Mouse (Mus musculus) midbrain, embryonic 13.5 days (tissue): ENCODE data around the gene Mef2a. TPM values are rescaled to one million over a fixed set of nuclear protein-coding genes. Genes with fewer than 3 reads are reported as not detected.

Source experiments
- ATAC-seq: fragments of 200-750 bp; cut with Nextera tagmentation; 2 replicates; pipeline ENCODE4 v1.8.0; 2017; ENCODE audit warnings: mild to moderate bottlenecking, moderate TSS enrichment, moderate library complexity
- H3K27ac ChIP-seq: fragments of 300-500 bp; sonication (generic); 2 replicates; pipeline ENCODE4 v1.5.1; 2015; ENCODE audit warnings: inconsistent platforms, mild to moderate bottlenecking, moderate library complexity
- H3K27me3 ChIP-seq: fragments of 300-500 bp; sonication (generic); 2 replicates; pipeline ENCODE4 v1.6.1; 2015; ENCODE audit warnings: mild to moderate bottlenecking, inconsistent platforms
- H3K36me3 ChIP-seq: fragments of 300-500 bp; sonication (generic); 2 replicates; pipeline ENCODE4 v1.6.1; 2015; ENCODE audit warnings: mild to moderate bottlenecking, inconsistent platforms
- H3K4me1 ChIP-seq: fragments of 300-500 bp; sonication (generic); replicated peaks from 2 replicates; pipeline ENCODE4 v1.6.1; 2015; ENCODE audit warnings: inconsistent platforms
- H3K4me2 ChIP-seq: fragments of 300-500 bp; sonication (generic); replicated peaks from 2 replicates; pipeline ENCODE4 v1.6.1; 2015; ENCODE audit warnings: moderate library complexity, mild to moderate bottlenecking, inconsistent platforms
- H3K4me3 ChIP-seq: fragments of 300-500 bp; sonication (generic); replicated peaks from 2 replicates; pipeline ENCODE4 v1.5.1; 2015; ENCODE audit warnings: mild to moderate bottlenecking, inconsistent platforms
- H3K9ac ChIP-seq: fragments of 300-500 bp; sonication (generic); replicated peaks from 2 replicates; pipeline ENCODE4 v1.6.1; 2015; ENCODE audit warnings: mild to moderate bottlenecking, inconsistent platforms
- H3K9me3 ChIP-seq: fragments of 300-500 bp; sonication (generic); 2 replicates; pipeline ENCODE4 v1.6.1; 2016; ENCODE audit warnings: mild to moderate bottlenecking, inconsistent platforms
- WGBS: fragments of 180-500 bp; shearing (Covaris S2); methylation state at CpG from one replicate; pipeline ENCODE4 v1.1.7; 2015; 5-methylcytosine and 5-hydroxymethylcytosine counted together
- polyA plus RNA-seq: library from polyadenylated mRNA; unstranded; fragments of >200 nt; fragmentation: Nextera tagmentation; extraction: Ambion mirVana; gene quantifications from 2 replicates; pipeline ENCODE4 v1.2.1, GENCODE M21; 2015

The Mef2a gene
- polyA plus RNA-seq, 1 experiment from 2014 or later = 34.0 TPM

DNA sequence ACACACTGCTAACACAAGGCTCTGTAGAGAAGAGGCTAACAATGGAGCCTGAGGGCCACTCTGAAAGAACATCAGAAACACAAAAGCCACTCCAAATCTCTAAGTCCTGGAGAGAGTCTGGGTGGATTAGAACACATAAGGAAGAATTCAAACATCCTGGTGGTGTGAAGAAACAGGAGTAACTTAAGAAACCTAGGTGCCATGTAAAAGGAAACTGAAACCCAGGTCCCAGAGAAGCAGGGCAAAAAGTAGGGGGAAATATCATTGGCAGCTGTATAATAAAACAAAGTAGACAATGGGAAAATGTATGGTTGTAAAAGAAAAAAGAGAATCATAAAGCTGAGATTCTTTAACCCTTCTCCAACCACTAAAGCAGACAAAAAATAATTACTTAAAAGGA lies 12.8 kb downstream of the Mef2a start:
- H3K27ac ChIP-seq = no peak overlapping the region
- no peaks in the 10 kb centered on the region for H3K27me3 ChIP-seq
- H3K9me3 ChIP-seq = peaks cover 6% of the 10 kb centered on the region; the same call in 1 of the 2 replicates
- peaks cover 7% of the 10 kb centered on the region for H3K4me1 ChIP-seq
- H3K9ac ChIP-seq = no peak overlapping the region
- peaks cover 6% of the 10 kb centered on the region; the same call in 1 of the 2 replicates for H3K36me3 ChIP-seq
- H3K4me3 ChIP-seq = no peak overlapping the region
- no peak overlapping the region for H3K4me2 ChIP-seq
- no peak for ATAC-seq

- H3K27me3 ChIP-seq = no peaks in the 10 kb centered on the region
- WGBS = 95% methylated on average over 5 of the region's 5 CpGs
- no peak overlapping the region for H3K9ac ChIP-seq
- peaks cover 6% of the 10 kb centered on the region; the same call in 1 of the 2 replicates for H3K36me3 ChIP-seq
- no peak overlapping the region for H3K4me2 ChIP-seq
- no peak for ATAC-seq
- peaks cover 6% of the 10 kb centered on the region; the same call in 1 of the 2 replicates for H3K9me3 ChIP-seq
- H3K4me1 ChIP-seq = no peaks in the 10 kb centered on the region
- H3K27ac ChIP-seq = no peak overlapping the region
- H3K4me3 ChIP-seq = no peak overlapping the region
Observed at GRCm38 (mm10) chr7:67355870-67356269, 16.8 kb downstream of the Mef2a start.

GRCm38 (mm10) chr7:67353667-67354066 lies 19.0 kb downstream of the Mef2a start:
- Histone ChIP-seq H3K27me3 (no peaks in the 10 kb centered on the region), H3K9me3 (peaks cover 6% of the 10 kb centered on the region; the same call in 1 of the 2 replicates), H3K27ac (no peak overlapping the region), H3K36me3 (peaks cover 6% of the 10 kb centered on the region; the same call in 1 of the 2 replicates), H3K4me3 (no peak overlapping the region), H3K4me2 (no peak overlapping the region), H3K4me1 (no peaks in the 10 kb centered on the region), H3K9ac (no peak overlapping the region)
- 91% methylated on average over 6 of the region's 6 CpGs for WGBS
- ATAC-seq = no peak

GRCm38 (mm10) chr7:67352989-67353388 lies 19.7 kb downstream of the Mef2a start:
- no peak for ATAC-seq
- H3K27me3 ChIP-seq = no peaks in the 10 kb centered on the region
- H3K4me1 ChIP-seq = no peaks in the 10 kb centered on the region
- no peak overlapping the region for H3K4me2 ChIP-seq
- no peak overlapping the region for H3K27ac ChIP-seq
- H3K9me3 ChIP-seq = peaks cover 6% of the 10 kb centered on the region; the same call in 1 of the 2 replicates
- WGBS = 77% methylated on average over 4 of the region's 4 CpGs
- peaks cover 6% of the 10 kb centered on the region; the same call in 1 of the 2 replicates for H3K36me3 ChIP-seq
- no peak overlapping the region for H3K9ac ChIP-seq
- H3K4me3 ChIP-seq = no peak overlapping the region

DNA sequence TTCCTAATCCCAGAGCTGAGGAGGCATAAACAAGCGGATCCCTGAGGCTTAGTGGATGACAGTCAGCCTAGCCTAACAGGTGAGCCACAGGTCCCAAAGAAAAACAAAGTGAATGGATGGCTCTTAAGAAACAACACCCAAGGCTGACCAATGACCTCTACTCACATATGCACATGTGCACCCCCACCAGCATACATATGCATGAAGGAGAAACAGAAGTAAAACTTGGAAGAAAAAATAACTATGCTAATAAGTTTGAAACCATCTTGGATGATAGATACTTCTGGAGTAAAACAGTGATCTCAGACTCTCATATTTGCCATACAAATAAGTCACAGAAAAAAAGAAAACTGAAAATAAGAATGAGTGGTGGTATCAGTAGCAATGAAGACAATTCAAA lies 28.2 kb downstream of the Mef2a start:
- Histone ChIP-seq H3K4me1 (no peaks in the 10 kb centered on the region), H3K27me3 (no peaks in the 10 kb centered on the region), H3K4me3 (no peak overlapping the region), H3K9ac (no peak overlapping the region), H3K4me2 (no peak overlapping the region), H3K27ac (no peak overlapping the region), H3K36me3 (no peaks in the 10 kb centered on the region), H3K9me3 (no peaks in the 10 kb centered on the region)
- 74% methylated on average over 1 of the region's 1 CpGs for WGBS
- no peak for ATAC-seq

GRCm38 (mm10) chr7:67342067-67342625 lies 30.5 kb downstream of the Mef2a start:
- WGBS = 87% methylated on average over 7 of the region's 7 CpGs
- no peak overlapping the region for H3K4me2 ChIP-seq
- H3K36me3 ChIP-seq = no peaks in the 10 kb centered on the region
- no peak for ATAC-seq
- H3K27ac ChIP-seq = no peak overlapping the region
- no peak overlapping the region for H3K4me3 ChIP-seq
- H3K27me3 ChIP-seq = no peaks in the 10 kb centered on the region
- H3K9me3 ChIP-seq = no peaks in the 10 kb centered on the region
- no peak overlapping the region for H3K9ac ChIP-seq
- H3K4me1 ChIP-seq = no peaks in the 10 kb centered on the region

DNA sequence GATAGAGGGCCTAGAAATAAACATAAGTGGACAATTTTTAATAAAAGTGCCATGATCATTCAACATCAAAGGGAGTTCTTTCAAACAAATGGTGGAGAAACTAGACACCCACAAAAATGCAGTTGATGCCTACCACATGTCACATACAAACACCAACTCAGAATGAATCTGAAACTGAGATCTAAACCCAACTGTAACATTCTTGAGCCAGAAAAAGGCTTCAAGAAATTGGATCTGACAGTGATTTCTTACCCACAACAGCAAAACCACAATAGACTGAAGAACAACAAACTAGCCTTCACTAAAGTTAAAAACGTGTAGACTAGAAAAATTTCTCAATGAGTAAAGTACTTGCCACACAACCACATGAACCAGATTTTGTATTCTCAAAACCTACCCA lies 52.3 kb downstream of the Mef2a start:
- H3K27me3 ChIP-seq = no peaks in the 10 kb centered on the region
- ATAC-seq = no peak
- no peak overlapping the region for H3K9ac ChIP-seq
- H3K36me3 ChIP-seq = no peaks in the 10 kb centered on the region
- no peaks in the 10 kb centered on the region for H3K4me1 ChIP-seq
- H3K4me3 ChIP-seq = no peak overlapping the region
- H3K4me2 ChIP-seq = no peak overlapping the region
- H3K27ac ChIP-seq = no peak overlapping the region
- WGBS = 98% methylated on average over 1 of the region's 1 CpGs
- no peaks in the 10 kb centered on the region for H3K9me3 ChIP-seq

- Histone ChIP-seq H3K4me2 (no peak overlapping the region), H3K27me3 (no peaks in the 10 kb centered on the region), H3K4me3 (no peak overlapping the region), H3K27ac (no peak overlapping the region), H3K4me1 (no peaks in the 10 kb centered on the region), H3K9me3 (no peaks in the 10 kb centered on the region), H3K36me3 (peaks cover 2% of the 10 kb centered on the region; the same call in 1 of the 2 replicates), H3K9ac (no peak overlapping the region)
- no peak for ATAC-seq
Observed at GRCm38 (mm10) chr7:67318697-67319096, 54.0 kb downstream of the Mef2a start.

GRCm38 (mm10) chr7:67313200-67313599 lies 59.5 kb downstream of the Mef2a start:
- Histone ChIP-seq H3K9ac (no peak overlapping the region), H3K4me1 (no peaks in the 10 kb centered on the region), H3K36me3 (peaks cover 3% of the 10 kb centered on the region; the same call in 1 of the 2 replicates), H3K4me3 (no peak overlapping the region), H3K4me2 (no peak overlapping the region), H3K27me3 (no peaks in the 10 kb centered on the region), H3K9me3 (no peaks in the 10 kb centered on the region), H3K27ac (no peak overlapping the region)
- WGBS = 91% methylated on average over 3 of the region's 3 CpGs
- ATAC-seq = no peak

DNA sequence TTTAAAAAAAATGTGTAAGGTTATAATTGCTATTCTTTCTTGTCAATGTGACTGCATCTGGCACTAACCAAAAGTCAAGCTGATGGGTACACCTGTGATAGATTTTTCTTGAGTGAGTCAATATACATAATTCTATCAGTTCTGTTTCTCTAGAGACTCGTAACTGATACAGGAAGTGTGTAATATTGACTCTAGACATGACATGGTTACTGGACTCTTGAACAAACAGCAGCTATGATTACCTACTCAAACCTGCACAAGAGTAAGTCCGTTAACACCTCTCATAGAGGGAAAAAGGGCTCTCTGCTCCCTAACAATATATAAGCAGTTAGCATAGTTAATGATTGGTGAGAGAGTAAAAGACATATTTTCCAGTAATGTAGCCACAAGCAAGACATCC lies 62.5 kb downstream of the Mef2a start:
- no peaks in the 10 kb centered on the region for H3K27me3 ChIP-seq

DNA sequence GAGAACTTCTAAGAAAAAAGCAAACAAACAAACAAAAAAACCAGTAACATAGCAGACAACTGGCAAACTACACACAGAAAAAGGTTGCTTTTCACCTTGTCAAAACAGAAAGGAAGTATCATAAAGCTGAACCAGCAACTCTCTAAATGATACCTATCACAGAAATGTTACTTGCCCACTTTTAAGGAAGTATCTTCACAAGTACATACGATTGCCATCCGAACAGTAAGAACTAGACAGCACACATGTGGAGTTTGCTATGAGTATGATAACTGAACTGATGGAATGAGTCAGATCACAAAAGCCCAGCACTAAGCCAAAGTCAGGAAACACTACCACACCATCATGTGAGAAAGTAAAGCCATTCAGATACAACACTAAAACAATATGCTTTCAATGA lies 64.6 kb downstream of the Mef2a start:
- Histone ChIP-seq H3K9ac (no peak overlapping the region), H3K9me3 (no peaks in the 10 kb centered on the region), H3K4me2 (no peak overlapping the region), H3K4me3 (no peak overlapping the region), H3K36me3 (no peaks in the 10 kb centered on the region), H3K27me3 (no peaks in the 10 kb centered on the region), H3K27ac (no peak overlapping the region), H3K4me1 (no peaks in the 10 kb centered on the region)
- no peak for ATAC-seq
- 90% methylated on average over 2 of the region's 2 CpGs for WGBS

More for the DNA sequence above, 62.5 kb downstream of the Mef2a start:
- no peak overlapping the region for H3K4me3 ChIP-seq
- no peak overlapping the region for H3K9ac ChIP-seq
- 93% methylated on average over 2 of the region's 2 CpGs for WGBS
- ATAC-seq = no peak
- H3K36me3 ChIP-seq = peaks cover 3% of the 10 kb centered on the region; the same call in 1 of the 2 replicates
- H3K9me3 ChIP-seq = no peaks in the 10 kb centered on the region
- no peak overlapping the region for H3K27ac ChIP-seq
- no peak overlapping the region for H3K4me2 ChIP-seq
- H3K4me1 ChIP-seq = no peaks in the 10 kb centered on the region

DNA sequence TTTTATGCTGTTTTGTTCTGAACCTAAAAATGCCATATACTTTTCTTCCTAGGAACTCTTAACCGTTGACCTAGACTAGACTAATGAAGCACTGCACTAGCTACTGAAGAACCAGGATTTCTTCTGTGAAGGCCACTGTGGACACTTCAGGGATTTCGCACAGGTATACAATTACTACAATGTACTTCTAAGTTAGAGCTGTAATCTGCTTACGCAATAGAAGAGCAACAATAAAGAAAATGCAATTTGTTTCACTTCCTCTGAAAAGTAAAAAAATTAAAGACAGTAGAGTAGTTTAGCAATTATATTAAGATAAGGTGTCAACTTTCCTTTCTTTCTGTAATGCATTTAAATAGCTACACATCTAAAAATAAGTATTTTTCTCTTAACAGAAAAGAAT lies 65.6 kb downstream of the Mef2a start:
- H3K4me3 ChIP-seq = no peak overlapping the region

GRCm38 (mm10) chr7:67304937-67305336 lies 67.7 kb downstream of the Mef2a start:
- H3K4me2 ChIP-seq = no peak overlapping the region
- H3K9me3 ChIP-seq = no peaks in the 10 kb centered on the region
- no peaks in the 10 kb centered on the region for H3K27me3 ChIP-seq
- no peaks in the 10 kb centered on the region for H3K4me1 ChIP-seq
- no peak overlapping the region for H3K4me3 ChIP-seq
- no peak overlapping the region for H3K27ac ChIP-seq
- H3K9ac ChIP-seq = no peak overlapping the region
- ATAC-seq = no peak
- 85% methylated on average over 3 of the region's 3 CpGs for WGBS
- H3K36me3 ChIP-seq = no peaks in the 10 kb centered on the region

More for the DNA sequence above, 65.6 kb downstream of the Mef2a start:
- Histone ChIP-seq H3K36me3 (no peaks in the 10 kb centered on the region), H3K9me3 (no peaks in the 10 kb centered on the region), H3K27me3 (no peaks in the 10 kb centered on the region), H3K4me2 (no peak overlapping the region), H3K9ac (no peak overlapping the region), H3K4me1 (no peaks in the 10 kb centered on the region), H3K27ac (no peak overlapping the region)
- no peak for ATAC-seq
- 97% methylated on average over 3 of the region's 3 CpGs for WGBS
